In the genomic region with DNA sequence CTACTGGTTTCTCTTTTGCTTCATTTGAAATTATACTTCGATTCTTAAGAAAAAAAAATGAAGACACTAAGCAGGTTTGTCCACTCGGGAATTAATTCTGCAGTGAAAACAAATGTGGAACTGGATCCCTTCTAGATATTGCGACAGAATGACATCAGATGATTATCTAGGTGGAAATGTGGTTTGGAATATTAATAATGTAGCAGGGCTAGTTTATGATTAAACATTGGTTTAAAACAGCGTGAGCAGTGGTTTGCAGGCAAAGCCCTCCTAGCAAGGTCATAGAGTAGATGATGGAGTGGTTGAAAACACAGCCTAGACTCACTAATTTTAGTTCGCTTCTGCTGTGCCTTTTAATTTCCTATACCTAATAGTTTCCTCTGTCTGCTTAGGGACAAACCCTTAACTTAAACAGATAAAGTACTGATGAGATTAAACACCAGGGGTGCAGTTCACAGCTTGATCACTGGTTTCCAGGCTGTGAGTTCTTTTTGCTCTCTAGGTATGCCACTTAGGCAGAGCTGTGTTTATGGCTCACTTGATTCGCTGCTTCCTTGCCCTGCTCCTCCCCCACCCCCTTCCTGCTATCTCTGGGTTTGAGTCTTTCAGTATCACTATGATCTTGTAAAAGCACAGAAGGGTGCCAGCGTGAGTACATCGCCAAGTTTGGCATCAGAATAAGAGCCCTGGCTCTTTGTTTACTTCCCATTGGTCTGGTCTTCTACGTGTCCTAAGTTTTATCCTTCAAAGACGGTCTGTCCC, we compare ENCODE assay signal across 21 mouse cellular contexts. TPM values are rescaled to one million over a fixed set of nuclear protein-coding genes. Genes with fewer than 3 reads are reported as not detected.
DNase-seq lines count a peak whose midpoint lies in the region; ATAC-seq and TF ChIP-seq lines count a peak whose summit lies in the region.
"Had no signal": no experiment of that assay in that cellular context is flagged by ENCODE, and none has a peak within 500 bp of the region (broad histone marks: within the 10 kb centered on the region; RNA-seq: fewer than 3 reads in every experiment).

No protein-coding gene starts in this region.

- no peaks in the 10 kb centered on the region for H3K36me3 ChIP-seq in kidney, embryonic 14.5 days (ENCODE audit: control insufficient read depth, insufficient read depth, low read length)
- H3K36me3 ChIP-seq in kidney, postnatal 0 days (ENCODE audit: insufficient read depth, low read length), result no peaks in the 10 kb centered on the region
- H3K36me3 ChIP-seq in hindbrain, embryonic 11.5 days (ENCODE audit: control insufficient read depth, insufficient read depth, low read length), result no peaks in the 10 kb centered on the region
- H3K36me3 ChIP-seq: embryonic facial prominence, embryonic 13.5 days; limb, embryonic 10.5 days; liver, embryonic 13.5 days had no signal

- 0 out of 2 replicates have a peak overlapping the region, but pooled peaks have one; percentile 8 for H3K4me2 ChIP-seq in kidney, embryonic 14.5 days (replicated peaks; ENCODE audit: low read depth, low read length)
- H3K4me2 ChIP-seq in kidney, postnatal 0 days (ENCODE audit: low read length), result peak overlapping the region; percentile 25; the same call in 1 of the 2 replicates
- no peak overlapping the region for H3K4me2 ChIP-seq in hindbrain, embryonic 11.5 days (replicated peaks; ENCODE audit: low read depth, low read length)
- H3K4me2 ChIP-seq: embryonic facial prominence, embryonic 13.5 days; liver, embryonic 13.5 days had no signal

- H3K9me3 ChIP-seq in kidney, embryonic 14.5 days (ENCODE audit: control insufficient read depth, low read length), result no peaks in the 10 kb centered on the region
- no peaks in the 10 kb centered on the region for H3K9me3 ChIP-seq in kidney, postnatal 0 days (replicated peaks; ENCODE audit: low read length)
- H3K9me3 ChIP-seq in hindbrain, embryonic 11.5 days (ENCODE audit: control insufficient read depth, low read length), result no peaks in the 10 kb centered on the region
- H3K9me3 ChIP-seq: embryonic facial prominence, embryonic 13.5 days; limb, embryonic 10.5 days; liver, embryonic 13.5 days; megakaryocyte, embryonic 14.5 days had no signal

- H3K27ac ChIP-seq in kidney, embryonic 14.5 days (ENCODE audit: low read depth, low read length), result no peak overlapping the region
- H3K27ac ChIP-seq in kidney, postnatal 0 days, result peak overlapping the region; percentile 2; the same call in 1 of the 2 replicates
- H3K27ac ChIP-seq in gastrocnemius, adult 2 months, result no peak overlapping the region
- no peak overlapping the region for H3K27ac ChIP-seq in hindbrain, embryonic 11.5 days (ENCODE audit: low read depth, low read length)
- H3K27ac ChIP-seq: embryonic facial prominence, embryonic 13.5 days; hindbrain, postnatal 0 days; limb, embryonic 10.5 days; liver, embryonic 13.5 days had no signal

- no peak overlapping the region for H3K4me3 ChIP-seq in kidney, embryonic 14.5 days (ENCODE audit: low read length)
- no peak overlapping the region for H3K4me3 ChIP-seq in kidney, postnatal 0 days (replicated peaks; ENCODE audit: low read depth, low read length)
- no peak overlapping the region for H3K4me3 ChIP-seq in gastrocnemius, adult 2 months
- no peak overlapping the region for H3K4me3 ChIP-seq in hindbrain, embryonic 11.5 days (ENCODE audit: low read depth, low read length)
- H3K4me3 ChIP-seq: embryonic facial prominence, embryonic 13.5 days; limb, embryonic 10.5 days; liver, embryonic 13.5 days; megakaryocyte, embryonic 14.5 days had no signal

- TF ChIP-seq CTCF in kidney, postnatal 0 days (IDR thresholded peaks at IDR 0.05; ENCODE audit: low read depth), result no peak
- no peak for TF ChIP-seq CTCF in gastrocnemius, adult 2 months (IDR thresholded peaks at IDR 0.05)

- intact Hi-C loops in gastrocnemius, adult 2 months (cut with DNase I), result no loop called here

- no peak overlapping the region for H3K9ac ChIP-seq in kidney, embryonic 14.5 days (ENCODE audit: low read depth, low read length)
- H3K9ac ChIP-seq in kidney, postnatal 0 days (ENCODE audit: low read depth, low read length), result no peak overlapping the region
- H3K9ac ChIP-seq in hindbrain, embryonic 11.5 days (ENCODE audit: low read depth, low read length), result no peak overlapping the region
- H3K9ac ChIP-seq: embryonic facial prominence, embryonic 13.5 days; liver, embryonic 13.5 days had no signal

- H3K27me3 ChIP-seq in kidney, embryonic 14.5 days (ENCODE audit: control insufficient read depth, insufficient read depth, low read length), result peaks cover 6% of the 10 kb centered on the region; the same call in 1 of the 2 replicates
- H3K27me3 ChIP-seq in kidney, postnatal 0 days (ENCODE audit: insufficient read depth, low read length), result no peaks in the 10 kb centered on the region
- peaks cover 21% of the 10 kb centered on the region for H3K27me3 ChIP-seq in hindbrain, embryonic 11.5 days (ENCODE audit: control insufficient read depth, insufficient read depth, low read length)

- no peak for ATAC-seq in kidney, embryonic 14.5 days (ENCODE audit: low FRiP score, low TSS enrichment)
- peak; percentile 54 for ATAC-seq in CD4-positive, CD25-positive, alpha-beta regulatory T cell, adult 4 months
- ATAC-seq in kidney, postnatal 0 days (replicated peaks; ENCODE audit: low FRiP score, low read depth), result no peak
- no peak for ATAC-seq in hindbrain, embryonic 11.5 days (ENCODE audit: low FRiP score)
- ATAC-seq: hindbrain, postnatal 0 days; lung, postnatal 0 days had no signal

- peak; percentile 12 for DNase-seq in embryo, embryonic 9.5 days (ENCODE audit: extremely low spot score)
- DNase-seq in embryo, embryonic 10.5 days (ENCODE audit: low spot score), result no peak
- no peak for DNase-seq in kidney, postnatal 10 days
- DNase-seq in kidney, postnatal 0 days (ENCODE audit: low spot score), result no peak
- no peak for DNase-seq in gastrocnemius, adult 2 months
- no peak for DNase-seq in hindbrain, embryonic 11.5 days (ENCODE audit: low spot score)
- DNase-seq: adrenal gland, postnatal 25 days; cerebellum, postnatal 10 days; heart, postnatal 36 days; liver, embryonic 13.5 days; thymus, postnatal 4 days had no signal

- H3K4me1 ChIP-seq in kidney, embryonic 14.5 days (ENCODE audit: control insufficient read depth, insufficient read depth, low read length), result no peaks in the 10 kb centered on the region
- H3K4me1 ChIP-seq in kidney, postnatal 0 days (replicated peaks; ENCODE audit: insufficient read depth, low read length), result 0 out of 2 replicates have a peak, but pooled peaks cover 7% of the 10 kb centered on the region
- peaks cover 2% of the 10 kb centered on the region; the same call in 1 of the 2 replicates for H3K4me1 ChIP-seq in hindbrain, embryonic 11.5 days (replicated peaks; ENCODE audit: control insufficient read depth, insufficient read depth, low read length)

- 26% methylated on average over 10 of the region's 10 CpGs for WGBS in kidney, embryonic 14.5 days
- 26% methylated on average over 10 of the region's 10 CpGs for WGBS in kidney, postnatal 0 days
- 28% methylated on average over 10 of the region's 10 CpGs for WGBS in hindbrain, embryonic 11.5 days

RNA-seq across cellular contexts. Expression of a gene that starts 4.0 kb away (rescaled TPM):
- polyA plus RNA-seq in kidney, embryonic 14.5 days (2014; fragmentation: Nextera tagmentation; extraction: Ambion mirVana), result 6.2 and 11.6 TPM in 2 replicates
- under 1 TPM; 0.22 to 0.31 TPM for polyA plus RNA-seq in CD4-positive, CD25-positive, alpha-beta regulatory T cell, adult 4 months (2017; shearing (Covaris generic))
- 13.9 and 14.2 TPM in 2 replicates for polyA plus RNA-seq in kidney, postnatal 0 days (2015; fragmentation: Nextera tagmentation; extraction: Ambion mirVana)
- total RNA-seq in gastrocnemius, adult 2 months (2021), result 10 to 100 TPM; 66.4 to 75.5 TPM
- polyA plus RNA-seq in hindbrain, embryonic 11.5 days (2014; fragmentation: Nextera tagmentation; extraction: Ambion mirVana), result 1.1 and 3.3 TPM in 2 replicates

RNA-seq across cellular contexts. Expression of a gene that starts 4.1 kb away (rescaled TPM):
- 1.6 and 3.0 TPM in 2 replicates for polyA plus RNA-seq in kidney, embryonic 14.5 days (2014; fragmentation: Nextera tagmentation; extraction: Ambion mirVana)
- polyA plus RNA-seq in CD4-positive, CD25-positive, alpha-beta regulatory T cell, adult 4 months (2017; shearing (Covaris generic)), result not detected
- polyA plus RNA-seq in kidney, postnatal 0 days (2015; fragmentation: Nextera tagmentation; extraction: Ambion mirVana), result 8.6 and 10.1 TPM in 2 replicates
- total RNA-seq in gastrocnemius, adult 2 months (2021), result not detected
- 0.67 TPM in 1 of 2 replicates, not detected in the other for polyA plus RNA-seq in hindbrain, embryonic 11.5 days (2014; fragmentation: Nextera tagmentation; extraction: Ambion mirVana)
- total RNA-seq: gastrocnemius, postnatal 4 days; hindbrain, postnatal 0 days; layer of hippocampus, adult 18-20 months; left cerebral cortex, adult 18-20 months had no signal
- polyA plus RNA-seq: liver, embryonic 13.5 days had no signal
